Mouse (Mus musculus): ENCODE measurements around the gene Plcl2. TPM values are rescaled to one million over a fixed set of nuclear protein-coding genes. Genes with fewer than 3 reads are reported as not detected.
"Not testable (repeated sequence)": the region's sequence is repeated elsewhere in the genome, so short reads cannot be mapped to it uniquely, and the experiment has no call there.

Plcl2 gene
- polyA plus RNA-seq, 1 experiment from 2014 or later: 5.6 TPM

DNA sequence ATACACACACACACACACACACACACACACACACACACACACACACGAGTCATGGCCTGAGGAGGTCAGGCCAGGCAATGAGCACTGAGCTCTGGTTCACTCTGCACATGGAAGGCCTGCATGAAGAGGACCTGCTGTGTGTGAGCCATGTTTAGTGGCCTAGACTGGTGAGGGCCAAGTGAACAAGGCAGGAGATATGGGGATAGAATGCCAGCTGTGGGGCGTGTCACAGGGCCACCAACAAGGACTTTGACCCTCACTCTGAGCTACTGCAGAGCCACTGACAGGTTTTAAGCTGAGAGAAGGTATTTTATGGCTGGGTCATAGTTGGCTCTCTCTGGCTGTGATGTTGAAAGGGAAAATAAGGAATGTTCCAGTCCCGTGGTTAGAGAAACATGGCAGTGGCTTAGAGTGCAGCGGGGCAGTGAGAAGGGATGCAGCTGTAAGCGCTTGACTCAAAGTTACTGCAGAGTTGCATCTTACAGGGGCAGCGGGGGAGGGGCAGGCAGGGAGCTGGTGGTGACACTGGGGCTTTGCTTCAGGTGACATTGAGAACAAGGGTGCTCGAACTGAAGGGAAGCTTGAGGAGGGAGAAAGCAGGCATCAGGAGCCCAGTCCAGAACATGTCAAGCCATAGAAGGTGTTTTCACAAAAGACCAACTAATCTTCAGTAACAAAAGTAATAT is 175.9 kb downstream of the Plcl2 start:
- Histone ChIP-seq H3K9ac (no peak overlapping the region), H3K4me2 (no peak overlapping the region), H3K27me3 (ENCODE audit: insufficient read depth, low read length) (no peaks in the 10 kb centered on the region), H3K4me3 (ENCODE audit: low read depth, low read length) (no peak overlapping the region), H3K4me1 (ENCODE audit: insufficient read depth) (no peaks in the 10 kb centered on the region), H3K9me3 (ENCODE audit: low read depth, low read length) (no peaks in the 10 kb centered on the region), H3K27ac (ENCODE audit: low read depth) (no peak overlapping the region), H3K36me3 (ENCODE audit: insufficient read depth) (peaks cover 6% of the 10 kb centered on the region; the same call in 1 of the 2 replicates)
- DNase-seq (no peak), ATAC-seq (ENCODE audit: insufficient read depth) (no peak)
- WGBS: 62% methylated on average over 7 of the region's 7 CpGs
- TF ChIP-seq CTCF (IDR thresholded peaks at IDR 0.05; ENCODE audit: low read depth): no peak

DNA sequence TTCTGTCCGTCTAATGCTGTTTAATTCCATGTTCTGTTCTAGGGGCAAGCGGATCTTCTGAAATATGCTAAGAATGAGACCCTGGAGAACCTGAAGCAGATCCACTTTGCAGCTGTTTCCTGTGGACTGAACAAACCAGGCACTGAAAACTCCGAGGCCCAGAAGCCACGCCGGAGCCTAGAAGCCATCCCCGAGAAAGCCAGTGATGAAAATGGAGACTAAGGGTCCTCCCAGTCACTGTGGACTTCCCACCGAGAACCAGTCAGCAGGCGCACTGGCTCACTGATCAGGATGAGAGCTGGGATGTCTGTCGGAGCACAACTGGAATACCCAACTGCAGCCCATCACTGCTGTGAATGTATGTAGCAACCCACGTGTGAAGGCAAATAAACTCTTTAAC is 178.5 kb downstream of the Plcl2 start:
- Histone ChIP-seq H3K9ac (no peak overlapping the region), H3K4me1 (ENCODE audit: insufficient read depth) (no peaks in the 10 kb centered on the region), H3K27ac (ENCODE audit: low read depth) (no peak overlapping the region), H3K4me2 (no peak overlapping the region), H3K36me3 (ENCODE audit: insufficient read depth) (peaks cover 6% of the 10 kb centered on the region; the same call in 1 of the 2 replicates), H3K27me3 (ENCODE audit: insufficient read depth, low read length) (no peaks in the 10 kb centered on the region), H3K4me3 (ENCODE audit: low read depth, low read length) (no peak overlapping the region), H3K9me3 (ENCODE audit: low read depth, low read length) (no peaks in the 10 kb centered on the region)
- WGBS: 79% methylated on average over 10 of the region's 10 CpGs
- ATAC-seq (ENCODE audit: insufficient read depth) (no peak), DNase-seq (no peak)
- TF ChIP-seq CTCF (IDR thresholded peaks at IDR 0.05; ENCODE audit: low read depth): no peak

DNA sequence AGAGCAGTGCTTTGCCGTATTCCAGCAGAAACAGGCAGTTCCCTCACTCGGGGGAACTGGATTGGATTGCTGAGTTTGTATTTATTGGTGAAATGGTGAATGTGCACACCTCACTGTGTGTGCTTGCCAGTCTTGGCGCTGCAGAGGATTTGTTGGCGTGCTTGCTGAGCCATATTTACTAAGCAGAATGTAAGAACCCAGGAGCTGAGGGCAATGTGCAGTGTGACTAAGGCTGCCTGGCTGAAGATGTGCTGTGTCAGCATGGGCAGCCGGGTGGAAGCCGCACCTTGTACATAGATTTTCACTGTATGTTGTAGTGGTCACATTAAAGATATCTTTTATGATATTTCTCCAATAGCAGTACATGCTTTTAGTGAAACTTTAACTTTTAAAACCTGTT is 178.9 kb downstream of the Plcl2 start:
- no peaks in the 10 kb centered on the region for H3K9me3 ChIP-seq (ENCODE audit: low read depth, low read length)
- no peaks in the 10 kb centered on the region for H3K4me1 ChIP-seq (ENCODE audit: insufficient read depth)
- ATAC-seq (ENCODE audit: insufficient read depth): no peak
- no peak overlapping the region for H3K4me3 ChIP-seq (ENCODE audit: low read depth, low read length)
- WGBS: 81% methylated on average over 6 of the region's 6 CpGs
- no peak overlapping the region for H3K9ac ChIP-seq
- no peaks in the 10 kb centered on the region for H3K27me3 ChIP-seq (ENCODE audit: insufficient read depth, low read length)
- peaks cover 6% of the 10 kb centered on the region; the same call in 1 of the 2 replicates for H3K36me3 ChIP-seq (ENCODE audit: insufficient read depth)
- no peak for TF ChIP-seq CTCF (IDR thresholded peaks at IDR 0.05; ENCODE audit: low read depth)
- H3K4me2 ChIP-seq: no peak overlapping the region
- DNase-seq: no peak
- no peak overlapping the region for H3K27ac ChIP-seq (ENCODE audit: low read depth)

DNA sequence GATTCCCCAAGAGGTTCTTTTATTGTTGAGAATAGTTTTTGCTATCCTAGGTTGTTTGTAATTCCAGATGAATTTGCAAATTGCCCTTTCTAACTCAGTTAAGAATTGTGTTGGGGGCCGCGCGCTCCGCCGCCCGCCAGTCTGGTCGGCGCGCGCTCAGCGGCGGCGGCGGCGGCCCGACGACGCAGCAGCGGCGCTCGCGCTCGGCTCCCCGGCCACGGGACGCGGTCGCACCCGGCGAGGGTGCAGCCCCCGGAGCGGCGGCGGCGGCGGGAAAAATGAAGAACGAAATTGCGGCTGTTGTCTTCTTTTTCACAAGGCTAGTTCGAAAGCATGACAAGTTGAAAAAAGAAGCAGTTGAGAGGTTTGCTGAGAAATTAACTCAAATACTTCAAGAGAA is 189.2 kb downstream of the Plcl2 start:
- not testable (repeated sequence) for DNase-seq
- peak overlapping the region; percentile 51 for H3K4me2 ChIP-seq
- WGBS: 1% methylated on average over 39 of the region's 39 CpGs

DNA sequence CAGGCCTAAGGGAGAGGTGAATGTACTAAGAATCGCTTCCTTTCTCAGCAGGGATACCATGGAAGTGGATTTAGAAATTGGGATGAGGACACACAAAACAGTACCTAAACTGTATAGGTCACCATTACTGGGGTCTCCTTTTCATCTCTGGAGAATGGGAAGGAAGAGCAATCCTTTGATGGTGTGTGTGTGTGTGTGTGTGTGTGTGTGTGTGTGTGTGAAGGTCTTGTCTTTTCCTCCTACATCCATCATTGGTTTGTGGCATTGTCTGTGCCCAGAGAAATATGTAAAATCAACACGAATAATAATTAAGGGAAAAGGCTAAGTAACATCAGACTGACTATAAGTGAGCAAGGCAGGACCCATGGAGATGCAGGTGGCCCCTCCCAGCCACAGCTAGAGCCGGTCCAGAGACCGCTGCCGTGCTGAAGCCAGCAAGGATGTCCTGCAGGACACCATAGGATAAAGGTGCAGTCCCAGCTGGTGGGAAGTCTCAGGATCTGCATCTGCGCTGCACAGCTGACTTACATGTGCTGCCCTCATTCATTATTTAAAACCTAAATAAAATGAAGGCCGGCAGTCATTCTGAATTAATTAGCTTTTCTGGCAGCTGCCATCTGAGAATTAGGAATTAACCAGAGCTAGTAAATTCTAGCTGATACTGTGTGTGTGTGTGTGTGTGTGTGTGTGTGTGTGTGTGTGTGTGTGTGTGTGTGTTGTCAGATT is 201.5 kb downstream of the Plcl2 start:
- Histone ChIP-seq H3K9ac (no peak overlapping the region), H3K27me3 (ENCODE audit: insufficient read depth, low read length) (no peaks in the 10 kb centered on the region), H3K4me3 (ENCODE audit: low read depth, low read length) (no peak overlapping the region), H3K9me3 (ENCODE audit: low read depth, low read length) (no peaks in the 10 kb centered on the region), H3K36me3 (ENCODE audit: insufficient read depth) (no peaks in the 10 kb centered on the region), H3K27ac (ENCODE audit: low read depth) (no peak overlapping the region), H3K4me1 (ENCODE audit: insufficient read depth) (no peaks in the 10 kb centered on the region), H3K4me2 (no peak overlapping the region)
- no peak for DNase-seq
- no peak for TF ChIP-seq CTCF (IDR thresholded peaks at IDR 0.05; ENCODE audit: low read depth)
- 70% methylated on average over 7 of the region's 7 CpGs for WGBS
- no peak for ATAC-seq (ENCODE audit: insufficient read depth)

More for the DNA sequence above, 189.2 kb downstream of the Plcl2 start:
- H3K4me3 ChIP-seq (ENCODE audit: low read depth, low read length); H3K4me1 ChIP-seq (ENCODE audit: insufficient read depth); H3K27ac ChIP-seq (ENCODE audit: low read depth); H3K9me3 ChIP-seq (ENCODE audit: low read depth, low read length); H3K36me3 ChIP-seq (ENCODE audit: insufficient read depth); H3K27me3 ChIP-seq (ENCODE audit: insufficient read depth, low read length); H3K9ac ChIP-seq: not testable (repeated sequence)
- ATAC-seq (ENCODE audit: insufficient read depth): peak; percentile 56; the same call in 1 of the 2 replicates

DNA sequence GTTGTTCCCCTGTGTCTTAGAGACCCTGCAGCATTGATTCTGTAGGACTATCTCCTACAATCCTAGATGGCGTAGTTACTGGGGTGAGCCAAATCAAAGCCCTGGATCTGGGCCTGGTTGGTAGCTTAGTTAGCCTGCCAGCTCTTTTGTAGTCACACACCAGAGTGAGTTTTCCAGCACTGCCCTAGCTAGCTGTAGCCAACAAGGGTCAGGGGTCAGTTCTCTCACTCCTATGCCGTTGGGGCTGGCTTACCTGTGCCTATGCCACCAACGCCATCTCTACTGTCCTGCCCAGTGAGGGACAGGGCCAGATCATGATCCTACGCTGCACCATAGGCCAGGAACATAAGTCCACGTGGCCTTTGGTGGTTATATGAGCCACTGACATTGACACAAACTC is 208.4 kb downstream of the Plcl2 start:
- Histone ChIP-seq H3K9me3 (ENCODE audit: low read depth, low read length) (no peaks in the 10 kb centered on the region), H3K4me3 (ENCODE audit: low read depth, low read length) (no peak overlapping the region), H3K4me2 (no peak overlapping the region), H3K9ac (no peak overlapping the region), H3K27ac (ENCODE audit: low read depth) (no peak overlapping the region), H3K4me1 (ENCODE audit: insufficient read depth) (no peaks in the 10 kb centered on the region), H3K27me3 (ENCODE audit: insufficient read depth, low read length) (no peaks in the 10 kb centered on the region), H3K36me3 (ENCODE audit: insufficient read depth) (no peaks in the 10 kb centered on the region)
- 79% methylated on average over 5 of the region's 5 CpGs for WGBS
- no peak for TF ChIP-seq CTCF (IDR thresholded peaks at IDR 0.05; ENCODE audit: low read depth)
- no peak for ATAC-seq (ENCODE audit: insufficient read depth)
- no peak for DNase-seq

DNA sequence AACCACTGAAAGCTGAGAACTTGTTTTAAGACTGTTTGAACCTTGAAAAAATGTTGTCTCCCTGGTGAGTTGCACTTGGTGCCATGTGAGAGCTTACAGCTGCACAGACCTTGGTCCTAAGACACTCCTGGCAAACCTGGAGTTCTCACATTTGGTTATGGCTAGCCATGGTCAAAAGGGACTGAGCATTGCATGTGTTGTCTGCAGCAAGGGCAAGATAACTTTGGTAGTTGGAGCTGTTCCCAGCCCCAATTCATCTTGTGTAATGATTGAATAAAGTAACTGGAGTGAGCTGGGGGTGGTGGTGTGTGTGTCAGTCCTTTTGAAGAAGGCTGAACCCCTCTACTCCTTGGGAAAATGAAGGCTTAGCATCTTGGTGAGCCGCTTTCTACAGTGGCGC is 215.2 kb downstream of the Plcl2 start:
- Histone ChIP-seq H3K9me3 (ENCODE audit: low read depth, low read length) (no peaks in the 10 kb centered on the region), H3K27me3 (ENCODE audit: insufficient read depth, low read length) (no peaks in the 10 kb centered on the region), H3K36me3 (ENCODE audit: insufficient read depth) (no peaks in the 10 kb centered on the region), H3K4me2 (no peak overlapping the region), H3K4me1 (ENCODE audit: insufficient read depth) (no peaks in the 10 kb centered on the region), H3K9ac (no peak overlapping the region), H3K27ac (ENCODE audit: low read depth) (no peak overlapping the region), H3K4me3 (ENCODE audit: low read depth, low read length) (no peak overlapping the region)
- ATAC-seq (ENCODE audit: insufficient read depth) (no peak), DNase-seq (peak; percentile 58)
- TF ChIP-seq CTCF (IDR thresholded peaks at IDR 0.05; ENCODE audit: low read depth): no peak
- 73% methylated on average over 2 of the region's 2 CpGs for WGBS
